Mouse (Mus musculus): ENCODE data around the gene Cmtm4.

- TF ChIP-seq EP300 (IDR thresholded peaks at IDR 0.05; ENCODE audit: low read depth): no peak
- TF ChIP-seq CTCF (IDR thresholded peaks at IDR 0.05; ENCODE audit: low read depth): no peak
Measured at GRCm38 (mm10) chr8:104394801-104395702, 555 bp downstream of the Cmtm4 start.

Measured in liver, embryonic 14.5 days (tissue).